Mouse (Mus musculus) retina, adult 2 months (tissue): ENCODE results near the gene Ncor2.

Experiments
- DNase-seq: peaks from one replicate; pipeline ENCODE4 v3.0.0-alpha.2; 2012; ENCODE audit warnings: low read depth, low spot score

Ncor2 gene

DNA sequence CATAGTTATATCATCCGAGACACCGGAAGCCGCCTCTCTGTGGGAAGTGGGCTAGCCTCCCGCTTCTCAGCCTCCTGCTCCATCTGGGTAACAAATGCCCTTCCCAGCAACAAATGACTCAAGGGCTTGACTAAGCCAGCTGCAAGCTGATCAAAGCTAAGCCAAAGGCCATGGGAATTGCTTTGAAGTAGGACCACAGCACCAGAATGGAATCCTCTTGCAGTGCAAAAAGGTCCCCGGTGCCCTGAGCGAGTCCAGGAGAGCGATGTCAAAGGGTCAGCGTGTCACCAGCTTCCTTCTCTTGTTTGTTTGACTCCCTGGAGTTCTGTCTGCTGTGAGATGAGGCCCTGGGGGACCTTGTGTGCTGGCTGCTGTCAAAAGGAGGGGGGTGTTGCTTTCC lies 209.2 kb downstream of the Ncor2 start:
- no peak for DNase-seq
